Mouse (Mus musculus) MN1 (cell line): Measurements from ENCODE around the gene Rwdd2a.
A peak's percentile ranks its signal among the peaks of the same experiment; 100 is the strongest.

Experiments
- DNase-seq: peaks from one replicate; pipeline ENCODE4 v3.0.0-alpha.2; 2016; ENCODE audit warnings: low spot score

Rwdd2a gene

GRCm38 (mm10) chr9:86571540-86572135, at the start of gene Rwdd2a, which contains the start of gene Pgm3:
Rwdd2a (plus strand) TSS chr9:86571991.
Pgm3 (minus strand) TSS chr9:86571842.
- DNase-seq, result peak; percentile 88

DNA sequence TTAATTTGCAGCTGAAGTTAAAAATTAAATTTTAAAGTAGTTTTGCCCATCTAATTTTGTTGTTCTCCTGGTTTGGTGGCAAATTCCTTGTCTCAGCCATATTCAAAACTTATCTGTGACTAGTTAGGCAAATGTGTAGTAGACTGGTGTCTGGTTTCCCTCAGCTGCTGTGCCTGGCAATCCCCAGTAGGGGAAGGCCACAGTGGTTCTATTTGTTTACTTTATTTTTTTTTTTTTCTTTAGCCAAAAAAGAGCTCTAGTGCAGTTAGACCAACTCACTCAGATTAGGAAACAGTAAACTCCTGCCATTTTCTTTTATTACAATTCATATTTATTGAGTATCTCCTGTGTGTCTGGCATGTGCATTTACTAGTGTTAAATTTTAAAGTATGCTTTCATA, 49.5 kb upstream of the Rwdd2a start:
- no peak for DNase-seq

DNA sequence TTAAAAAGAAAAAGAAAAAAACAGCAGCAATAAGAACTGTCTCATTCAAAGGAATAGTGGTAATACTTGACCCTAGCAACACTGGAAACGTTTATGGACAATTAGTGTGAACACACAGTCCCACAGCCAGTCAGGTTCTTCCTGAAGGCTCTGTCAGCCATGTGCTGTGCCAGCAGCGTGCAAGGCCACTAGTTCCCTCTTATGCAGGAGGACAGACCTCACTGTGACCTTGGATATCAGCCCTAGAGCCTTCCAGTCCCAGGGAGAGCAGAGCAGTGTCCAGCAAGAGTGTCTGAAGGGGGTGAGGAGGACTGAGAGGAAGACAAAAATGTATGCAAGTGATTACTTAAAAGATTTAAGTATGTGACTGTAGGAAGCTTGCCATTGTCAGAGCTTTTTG, 46.2 kb upstream of the Rwdd2a start:
- DNase-seq, result no peak

GRCm38 (mm10) chr9:86534071-86534470, 37.7 kb upstream of the Rwdd2a start:
- DNase-seq, result no peak

DNA sequence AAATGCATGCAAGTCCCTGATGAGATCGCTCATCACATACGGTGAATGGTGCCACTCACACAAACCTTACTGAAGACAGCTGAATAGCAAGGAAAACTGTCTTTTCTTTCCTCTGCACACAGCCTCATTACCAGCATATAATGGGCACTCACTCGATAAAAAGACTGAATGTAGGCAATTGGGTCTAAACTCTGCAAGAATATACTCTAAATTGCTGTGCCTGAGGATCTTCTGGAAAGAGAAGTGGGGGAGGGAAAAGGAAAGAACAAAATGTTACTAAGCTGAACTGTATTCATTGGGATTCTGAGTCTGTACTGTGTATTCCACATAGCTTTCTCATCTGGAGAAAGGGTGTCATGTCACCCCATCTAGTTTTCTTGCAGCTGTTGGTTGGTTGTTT, 28.3 kb upstream of the Rwdd2a start:
- no peak for DNase-seq

GRCm38 (mm10) chr9:86544559-86544958, 27.2 kb upstream of the Rwdd2a start:
- DNase-seq, result no peak

DNA sequence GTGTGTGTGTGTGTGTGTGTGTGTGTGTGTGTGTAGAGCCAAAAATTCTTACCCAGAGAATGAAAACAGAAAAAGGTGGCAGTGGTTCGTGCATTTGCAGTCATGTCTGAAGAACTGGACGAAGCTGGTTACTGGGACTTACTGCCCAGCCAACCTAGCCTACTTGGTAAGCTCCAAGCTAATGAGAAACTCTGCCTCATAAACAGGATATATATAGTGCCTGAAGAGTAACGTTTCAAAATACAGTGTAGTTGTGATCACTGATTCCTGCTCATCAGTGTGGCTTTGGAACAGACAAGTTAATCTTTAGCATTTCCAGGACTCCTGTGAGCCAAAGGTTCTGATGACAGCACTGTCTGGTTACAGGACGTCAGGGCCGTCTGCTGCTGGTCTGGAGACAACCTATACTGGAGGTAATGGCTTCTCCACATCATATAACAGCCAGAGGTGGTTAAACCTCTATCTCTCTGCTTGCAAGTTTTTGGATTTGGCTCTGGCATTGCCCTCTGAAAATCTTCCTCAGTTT, 22.1 kb upstream of the Rwdd2a start:
- no peak for DNase-seq

GRCm38 (mm10) chr9:86550717-86551116, 21.1 kb upstream of the Rwdd2a start:
- no peak for DNase-seq

DNA sequence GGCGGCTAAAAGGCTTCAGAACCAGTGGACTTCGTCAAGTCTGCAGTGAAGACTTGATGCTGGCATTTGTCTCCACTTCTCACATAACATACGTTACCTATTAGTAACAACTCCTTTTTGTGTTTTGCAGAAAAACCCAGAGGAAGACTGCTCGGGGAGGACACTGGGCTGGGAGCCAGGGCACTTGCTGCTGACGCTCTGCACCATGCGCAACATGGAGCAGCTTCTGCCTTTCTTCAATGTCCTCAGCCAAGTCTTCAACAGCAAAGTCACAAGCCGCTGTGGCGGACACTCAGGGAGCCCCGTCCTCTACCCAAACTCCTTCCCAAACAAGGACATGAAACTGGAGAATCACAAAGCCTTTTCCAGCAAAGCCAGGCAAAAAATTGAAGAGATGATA, 17.9 kb upstream of the Rwdd2a start:
- no peak for DNase-seq

DNA sequence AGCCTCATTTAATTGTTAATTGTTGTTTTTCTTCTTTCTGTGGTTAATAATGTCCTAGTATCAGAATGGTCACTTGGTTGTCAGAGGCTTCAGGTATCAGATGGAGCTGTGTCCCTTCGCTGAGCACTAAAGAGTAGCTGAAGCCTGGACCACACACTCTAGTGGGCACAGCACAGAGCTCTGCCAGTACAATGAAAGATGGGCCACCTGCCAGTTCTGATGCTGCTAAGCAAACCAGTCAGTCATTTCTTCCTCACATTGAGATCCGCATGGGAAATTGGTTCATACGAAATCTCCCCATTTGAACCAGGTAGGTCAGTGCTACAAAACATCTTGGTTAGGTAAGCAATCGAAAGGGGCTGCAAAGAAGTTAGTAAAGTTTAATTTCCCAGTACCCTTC, 17.1 kb upstream of the Rwdd2a start:
- no peak for DNase-seq

DNA sequence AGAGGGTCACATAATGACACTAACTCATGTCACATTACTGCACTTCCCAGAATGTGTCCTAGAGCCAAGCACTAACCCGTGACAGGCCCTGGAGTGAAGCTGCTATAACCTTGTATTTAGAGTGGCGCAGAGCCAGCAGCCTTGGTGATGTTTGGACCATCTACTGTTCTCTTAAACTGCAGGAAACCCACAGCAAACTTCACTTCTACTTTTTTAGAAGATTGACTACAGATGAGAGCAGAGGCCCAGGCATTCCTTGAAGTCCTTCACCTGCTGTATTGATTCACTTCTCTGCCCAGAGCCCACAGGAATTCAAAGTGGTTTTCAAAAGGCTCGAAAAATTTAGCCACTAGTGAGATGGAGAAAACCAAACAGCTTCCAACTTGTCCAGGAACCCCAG, 11.2 kb upstream of the Rwdd2a start:
- no peak for DNase-seq

DNA sequence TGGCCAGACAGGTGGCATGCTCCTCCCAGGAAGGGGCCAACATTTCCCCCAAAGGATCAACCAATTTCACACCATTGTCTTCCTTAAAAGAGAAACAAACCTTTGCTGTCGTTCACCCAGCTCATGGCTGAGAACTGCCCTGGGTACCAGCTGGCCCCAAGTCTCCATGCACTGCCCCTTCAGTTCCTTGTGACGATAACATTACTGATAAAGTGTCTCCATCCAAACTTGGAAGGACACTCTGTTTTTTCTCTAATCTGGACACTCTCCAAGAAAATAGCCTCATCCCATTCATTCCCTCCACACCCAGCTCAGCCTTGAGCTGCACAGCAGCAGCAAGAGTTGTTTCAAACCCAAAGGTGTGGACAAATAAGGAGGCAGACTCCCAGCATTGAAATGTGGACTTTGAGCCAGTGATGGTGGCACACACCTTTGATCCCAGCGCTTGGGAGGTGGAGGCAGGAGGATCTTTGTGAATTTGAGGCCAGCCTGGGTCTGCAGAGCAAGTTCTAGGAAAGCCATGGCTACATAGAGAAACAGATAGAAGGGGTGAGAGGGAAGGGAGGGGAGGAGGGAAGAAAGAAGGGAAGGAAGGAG, 2.4 kb upstream of the Rwdd2a start:
- DNase-seq, result no peak

DNA sequence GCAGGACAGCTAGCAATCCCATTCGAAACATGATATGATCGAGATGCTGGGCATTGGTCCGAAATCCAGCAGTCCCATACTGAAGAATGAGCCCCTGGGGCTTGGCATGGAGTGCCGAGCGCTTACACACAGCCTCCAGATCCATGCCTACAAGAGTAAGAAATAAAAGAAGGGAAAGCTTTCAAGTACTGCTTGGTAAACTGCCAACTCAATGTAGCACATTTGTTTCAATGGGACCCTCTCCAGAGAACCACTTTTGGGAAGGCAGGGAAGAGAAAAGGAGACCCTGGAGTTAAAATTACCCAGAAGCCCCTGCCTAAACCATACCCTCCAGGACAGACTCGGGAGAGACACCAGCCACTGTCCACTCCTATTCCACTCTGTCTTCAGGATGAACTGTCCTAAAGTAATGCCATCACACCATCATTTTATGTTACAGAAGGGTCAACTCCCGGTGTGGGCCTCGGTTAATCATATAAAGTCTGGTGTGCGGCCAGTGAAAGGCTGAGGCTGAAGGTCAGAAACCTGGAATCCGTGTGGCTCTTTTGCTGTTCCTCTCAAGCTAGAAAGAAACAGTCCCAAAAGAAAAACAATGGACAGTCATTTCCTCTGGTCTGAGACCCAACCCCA, 1.4 kb upstream of the Rwdd2a start:
- no peak for DNase-seq

GRCm38 (mm10) chr9:86570946-86571345, 845 bp upstream of the Rwdd2a start:
- DNase-seq, result no peak

DNA sequence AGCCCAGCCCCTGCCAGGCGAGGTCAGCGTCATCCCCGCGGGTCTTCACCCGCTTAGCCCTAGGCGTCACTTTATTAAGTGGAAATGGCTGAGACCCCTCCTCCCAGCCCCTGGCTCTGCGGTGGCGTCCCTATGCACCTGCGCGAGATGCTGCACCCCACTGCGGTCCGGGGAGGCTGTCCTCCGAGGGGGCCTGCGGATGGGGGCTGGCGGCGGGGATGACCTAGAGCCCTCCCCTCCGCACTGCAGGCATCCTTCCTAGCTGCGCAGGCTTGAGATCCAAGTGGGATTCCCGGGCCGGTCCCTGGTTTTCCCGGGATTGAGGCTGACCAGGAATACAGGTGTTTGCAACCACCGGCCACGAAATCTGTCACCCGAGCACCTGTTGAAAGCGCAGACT, 405 bp downstream of the Rwdd2a start:
- DNase-seq, result no peak

GRCm38 (mm10) chr9:86572636-86573291, 973 bp downstream of the Rwdd2a start:
- peak; percentile 25 for DNase-seq

DNA sequence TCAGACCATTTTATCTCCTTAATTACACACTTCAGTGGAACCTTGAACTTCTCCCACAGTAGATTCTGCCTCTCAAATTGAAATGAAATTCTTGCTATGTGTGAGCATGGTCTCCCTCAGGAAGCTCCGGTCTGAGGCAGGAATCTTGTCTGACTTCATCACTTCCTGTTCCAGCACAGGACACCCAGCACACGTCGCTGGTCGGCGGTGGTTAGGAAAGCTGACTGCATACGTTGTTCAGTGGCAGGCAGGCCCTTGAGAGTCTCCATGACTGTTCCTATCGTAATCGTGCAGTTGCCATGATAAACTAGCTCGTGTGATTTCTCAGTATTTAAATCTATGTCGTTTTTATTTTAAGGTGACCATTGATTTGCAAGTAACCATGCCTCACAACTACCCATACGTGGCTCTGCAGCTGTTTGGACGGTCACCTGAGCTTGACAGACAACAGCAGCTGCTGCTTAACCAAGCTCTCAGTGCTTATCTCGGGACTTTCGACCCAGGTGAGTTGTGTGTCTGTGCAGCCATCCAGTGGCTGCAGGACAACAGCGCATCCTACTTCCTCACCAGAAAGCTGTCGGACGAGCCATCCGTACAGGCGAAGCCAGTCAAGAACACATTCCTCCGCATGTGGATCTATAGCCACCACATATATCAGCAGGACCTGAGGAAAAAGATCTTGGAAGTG, 2.0 kb downstream of the Rwdd2a start:
- no peak for DNase-seq

DNA sequence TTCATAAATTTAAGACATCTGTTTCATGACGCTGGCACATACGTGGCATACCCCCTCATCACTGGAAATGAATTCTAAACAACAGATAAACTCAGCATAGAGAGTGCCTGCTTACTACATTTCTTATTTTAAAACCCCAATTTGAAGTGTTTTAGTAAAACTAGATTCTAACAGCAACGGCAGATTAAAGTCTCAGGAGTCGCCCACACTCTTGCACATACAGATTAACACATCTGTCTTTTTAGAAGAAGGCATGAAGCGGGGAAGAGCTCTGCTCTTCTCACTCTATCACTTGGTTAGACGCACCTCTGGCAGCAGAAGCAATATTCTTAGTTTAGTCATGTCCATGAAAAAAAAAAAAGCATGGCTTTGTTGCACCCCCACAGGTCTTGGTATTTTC, 3.4 kb downstream of the Rwdd2a start:
- no peak for DNase-seq

DNA sequence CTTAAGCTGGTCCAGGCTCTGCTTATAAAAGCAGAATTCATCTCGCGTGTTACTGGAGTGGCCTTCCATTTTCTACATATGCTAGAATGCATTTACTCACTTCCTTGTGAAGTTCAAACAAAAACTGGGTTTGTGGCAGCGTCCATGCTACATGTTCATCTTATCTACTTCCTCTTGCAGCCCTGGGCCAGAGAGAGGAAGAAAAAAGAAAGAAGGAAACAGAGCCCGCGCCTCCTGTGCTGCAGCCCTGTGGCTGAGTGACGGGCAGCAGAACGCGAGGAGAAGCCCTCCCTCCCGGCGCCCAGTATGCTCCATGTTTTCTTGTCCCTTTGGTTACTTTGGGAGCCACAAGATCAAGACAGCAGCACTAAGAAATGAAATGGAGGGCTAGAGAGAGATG, 7.9 kb downstream of the Rwdd2a start:
- no peak for DNase-seq

DNA sequence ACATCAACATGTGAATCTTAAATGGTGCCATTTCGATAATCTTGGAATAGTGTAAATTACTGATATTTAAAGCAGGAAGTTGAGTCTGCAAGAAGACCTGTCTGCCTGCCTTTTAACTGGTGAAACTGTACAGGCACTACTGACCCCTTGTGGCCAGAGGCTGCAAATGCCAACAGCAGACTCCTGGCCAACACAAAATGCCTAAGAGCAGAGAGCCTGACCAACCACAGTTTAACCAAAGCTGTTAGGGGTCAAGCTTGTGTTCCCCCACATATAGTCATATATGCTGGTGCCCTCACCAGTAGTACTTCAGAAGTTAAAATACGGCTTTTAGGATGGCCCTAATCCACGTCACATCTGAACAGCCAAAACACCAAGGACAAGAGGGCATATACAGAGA, 11.9 kb downstream of the Rwdd2a start:
- DNase-seq, result peak; percentile 50

DNA sequence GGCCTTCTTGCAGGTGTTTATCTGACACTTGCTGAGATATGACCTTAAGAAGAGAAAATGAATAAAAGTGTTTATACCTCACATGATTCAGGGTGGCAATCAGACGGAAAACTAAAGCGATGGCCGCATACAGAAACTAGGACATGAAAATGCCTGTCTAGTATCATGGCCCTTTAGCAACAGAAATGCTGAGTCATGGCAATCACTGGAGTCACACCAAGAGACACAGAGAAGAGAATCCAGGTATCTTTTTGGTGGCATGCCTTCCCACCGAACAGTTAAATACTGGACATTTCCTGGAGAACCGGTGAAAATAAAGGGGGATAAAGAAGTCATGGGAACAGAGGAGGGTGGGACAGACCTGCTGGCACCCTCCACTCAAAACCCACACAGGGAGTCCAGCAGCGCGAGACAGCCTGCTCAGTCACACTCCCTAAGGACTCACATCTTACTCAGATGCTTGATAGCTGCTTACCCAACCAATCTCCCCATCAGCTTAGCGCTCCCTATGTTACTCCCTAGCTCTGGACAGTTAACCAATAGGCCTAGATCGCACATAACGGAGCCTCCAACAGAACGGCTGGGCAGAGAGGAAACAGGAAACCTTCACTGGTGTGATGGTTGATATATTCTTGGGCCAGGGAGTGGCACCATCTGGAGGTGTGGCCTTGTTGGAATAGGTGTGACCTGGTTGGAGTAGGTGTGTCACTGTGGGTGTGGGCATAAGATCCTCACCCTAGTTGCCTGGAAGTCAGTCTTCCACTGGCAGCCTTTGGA, 15.4 kb downstream of the Rwdd2a start:
- no peak for DNase-seq
